ENCODE assay signal across 26 mouse cellular contexts in the genomic region with DNA sequence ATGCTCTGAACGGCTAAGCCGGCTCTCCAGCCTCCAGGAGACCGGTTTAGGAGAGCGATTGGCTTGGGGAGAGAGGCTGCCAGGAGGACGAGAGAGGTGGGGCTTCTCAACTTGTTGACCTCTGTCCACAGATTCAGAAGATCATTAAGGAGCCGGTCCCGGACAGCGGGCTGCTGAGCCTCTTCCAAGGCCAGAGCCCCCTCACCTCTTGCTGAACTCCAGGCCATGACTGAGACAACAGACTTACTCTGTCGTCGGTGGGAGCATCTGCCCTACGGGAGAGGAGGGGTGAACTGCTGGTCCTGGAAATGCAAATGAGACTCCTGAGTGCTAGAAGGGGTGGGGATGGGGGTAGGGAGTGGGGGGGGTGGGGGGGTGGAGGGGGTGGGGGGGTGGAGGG. TPM values are rescaled to one million over a fixed set of nuclear protein-coding genes. Genes with fewer than 3 reads are reported as not detected.
"Had no signal": no experiment of that assay in that cellular context is flagged by ENCODE, and none has a peak within 500 bp of the region (broad histone marks: within the 10 kb centered on the region; RNA-seq: fewer than 3 reads in every experiment).

No protein-coding gene starts in this region.

- H3K4me2 ChIP-seq: lung, embryonic 15.5 days; midbrain, embryonic 11.5 days; midbrain, embryonic 13.5 days; midbrain, embryonic 15.5 days; neural tube, embryonic 13.5 days; neural tube, embryonic 15.5 days; stomach, embryonic 15.5 days had no signal

- H3K27ac ChIP-seq: lung, embryonic 15.5 days; macrophage; midbrain, embryonic 13.5 days; midbrain, embryonic 15.5 days; neural tube, embryonic 13.5 days; neural tube, embryonic 15.5 days; stomach, embryonic 15.5 days; stomach, postnatal 0 days had no signal

- DNase-seq: liver, postnatal 0 days; lung, adult 2 months; lung, postnatal 14 days; lung, postnatal 36 days; retina, postnatal 1 day; right cerebral cortex, adult 18-20 months; right cerebral cortex, postnatal 25 days; right cerebral cortex, postnatal 4 days; spleen, adult 18-20 months; thymus, adult 2 months; thymus, postnatal 25 days; thymus, postnatal 4 days had no signal

- ATAC-seq: liver, postnatal 0 days; lung, postnatal 0 days; midbrain, embryonic 13.5 days; midbrain, embryonic 15.5 days had no signal

- H3K27me3 ChIP-seq: midbrain, embryonic 13.5 days; midbrain, embryonic 15.5 days; neural tube, embryonic 15.5 days; stomach, embryonic 15.5 days had no signal

- H3K36me3 ChIP-seq: lung, embryonic 15.5 days; midbrain, embryonic 13.5 days; midbrain, embryonic 15.5 days; neural tube, embryonic 13.5 days; neural tube, embryonic 15.5 days; stomach, embryonic 15.5 days had no signal

- H3K9me3 ChIP-seq: lung, embryonic 15.5 days; megakaryocyte, embryonic 14.5 days; midbrain, embryonic 13.5 days; midbrain, embryonic 15.5 days; neural tube, embryonic 13.5 days; neural tube, embryonic 15.5 days; stomach, embryonic 15.5 days had no signal

- H3K4me3 ChIP-seq: lung, embryonic 15.5 days; megakaryocyte, embryonic 14.5 days; midbrain, embryonic 13.5 days; midbrain, embryonic 15.5 days; myocyte; neural tube, embryonic 13.5 days; neural tube, embryonic 15.5 days; stomach, embryonic 15.5 days had no signal

- H3K9ac ChIP-seq: liver, postnatal 0 days; lung, embryonic 15.5 days; midbrain, embryonic 13.5 days; midbrain, embryonic 15.5 days; neural tube, embryonic 13.5 days; neural tube, embryonic 15.5 days; stomach, embryonic 15.5 days had no signal

RNA-seq across cellular contexts. Expression of a gene that starts 11.1 kb away (rescaled TPM):
- total RNA-seq: megakaryocyte progenitor cell, adult 5-6 weeks had no signal
- polyA plus RNA-seq: liver, postnatal 0 days; lung, embryonic 15.5 days; lung, postnatal 0 days; macrophage; midbrain, embryonic 11.5 days; myocyte; small intestine, adult 2 months; stomach, embryonic 15.5 days; stomach, postnatal 0 days had no signal
